Mouse (Mus musculus) kidney, adult 2 months (tissue): Measurements from ENCODE around the gene Slc9a9. TPM values are rescaled to one million over a fixed set of nuclear protein-coding genes. Genes with fewer than 3 reads are reported as not detected.

ENCODE experiments used
- DNase-seq: peaks from one replicate; pipeline ENCODE4 v3.0.0; 2021
- H3K27ac ChIP-seq: fragments of 200-500 bp; 2 replicates; pipeline ENCODE4 v1.5.1; 2012; ENCODE audit warnings: low read depth, low read length, control low read depth, inconsistent platforms; ENCODE audit not compliant: insufficient read depth
- H3K27me3 ChIP-seq: fragments of 200-500 bp; replicated peaks from 2 replicates; pipeline ENCODE4 v1.6.1; 2012; ENCODE audit warnings: mild to moderate bottlenecking, moderate library complexity, low read length, inconsistent platforms; ENCODE audit not compliant: control insufficient read depth, insufficient read depth
- H3K36me3 ChIP-seq: fragments of 200-500 bp; 2 replicates; pipeline ENCODE4 v1.6.1; 2012; ENCODE audit warnings: mild to moderate bottlenecking, moderate library complexity, low read length, inconsistent platforms; ENCODE audit not compliant: control insufficient read depth, insufficient read depth
- H3K4me1 ChIP-seq: fragments of 200-500 bp; 2 replicates; pipeline ENCODE4 v1.6.1; 2011; ENCODE audit warnings: low read length; ENCODE audit not compliant: control insufficient read depth, insufficient read depth
- H3K4me3 ChIP-seq: fragments of 200-500 bp; 2 replicates; pipeline ENCODE4 v1.5.1; 2011; ENCODE audit warnings: mild to moderate bottlenecking, low read depth, low read length, control low read depth; ENCODE audit not compliant: insufficient read depth
- CTCF ChIP-seq: fragments of 200-500 bp; conservative IDR thresholded peaks from 2 replicates; pipeline ENCODE4 v1.5.1; 2011; ENCODE audit warnings: low read depth, mild to moderate bottlenecking, control low read depth, low read length, moderate library complexity, mixed read lengths; ENCODE audit not compliant: insufficient read depth, insufficient read length
- POLR2A ChIP-seq: fragments of 200-500 bp; IDR thresholded peaks from one replicate; pipeline ENCODE4 v1.6.1; 2011; ENCODE audit warnings: low read depth, low read length, control low read depth
- WGBS: fragments of 180-500 bp; shearing (Covaris S2); methylation state at CpG from one replicate; pipeline ENCODE4 v1.1.7; 2018; 5-methylcytosine and 5-hydroxymethylcytosine counted together
- polyA plus RNA-seq: library from polyadenylated mRNA; depleted of rRNA; stranded (reverse); fragments of >200 nt; gene quantifications from 2 replicates; pipeline ENCODE4 v1.2.3, GENCODE M21; 2012

Slc9a9 gene
- polyA plus RNA-seq, 1 experiment: 1.5 TPM

DNA sequence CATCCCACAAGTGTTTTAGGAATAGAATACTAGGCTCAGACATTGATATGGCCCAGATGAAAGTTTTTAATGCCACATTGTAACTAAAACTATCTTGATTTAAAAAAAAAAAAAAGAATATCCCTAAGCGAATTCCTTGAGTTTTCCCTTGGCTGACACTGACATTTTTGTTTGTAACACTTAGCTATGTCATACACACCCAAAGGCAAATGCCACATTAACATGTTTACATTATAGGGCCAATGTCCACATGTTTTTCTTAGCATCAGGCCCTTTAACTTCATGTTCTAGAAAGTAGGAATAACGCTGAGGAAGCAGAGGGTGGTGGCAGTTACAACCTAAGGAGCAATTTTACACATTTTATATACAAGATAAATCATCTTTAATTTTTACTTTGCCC lies 458.1 kb downstream of the Slc9a9 start:
- DNase-seq: no peak
- Histone ChIP-seq H3K36me3 (no peaks in the 10 kb centered on the region), H3K27me3 (no peaks in the 10 kb centered on the region), H3K27ac (no peak overlapping the region), H3K4me3 (no peak overlapping the region), H3K4me1 (no peaks in the 10 kb centered on the region)
- WGBS: 79% methylated on average over 2 of the region's 2 CpGs
- TF ChIP-seq CTCF: no peak
- no peak for TF ChIP-seq POLR2A

GRCm38 (mm10) chr9:95149206-95149729 lies 479.6 kb downstream of the Slc9a9 start:
- Histone ChIP-seq H3K27me3 (no peaks in the 10 kb centered on the region), H3K4me3 (no peak overlapping the region), H3K36me3 (no peaks in the 10 kb centered on the region), H3K27ac (peak overlapping the region; percentile 89), H3K4me1 (0 out of 2 replicates have a peak, but pooled peaks cover 2% of the 10 kb centered on the region)
- 74% methylated on average over 10 of the region's 10 CpGs for WGBS
- TF ChIP-seq POLR2A: no peak
- TF ChIP-seq CTCF: no peak
- peak; percentile 71 for DNase-seq

- WGBS: 38% methylated on average over 3 of the region's 3 CpGs
- H3K4me1 ChIP-seq: 0 out of 2 replicates have a peak, but pooled peaks cover 2% of the 10 kb centered on the region
- no peaks in the 10 kb centered on the region for H3K36me3 ChIP-seq
- no peak overlapping the region for H3K27ac ChIP-seq
- H3K27me3 ChIP-seq: no peaks in the 10 kb centered on the region
- no peak overlapping the region for H3K4me3 ChIP-seq
- no peak for TF ChIP-seq CTCF
- TF ChIP-seq POLR2A: no peak
- peak; percentile 86 for DNase-seq
Measured at GRCm38 (mm10) chr9:95150096-95150495, 480.4 kb downstream of the Slc9a9 start.

GRCm38 (mm10) chr9:95150597-95150996 lies 480.9 kb downstream of the Slc9a9 start:
- no peak for TF ChIP-seq CTCF
- no peak for TF ChIP-seq POLR2A
- H3K27me3 ChIP-seq: no peaks in the 10 kb centered on the region
- 66% methylated on average over 3 of the region's 3 CpGs for WGBS
- no peaks in the 10 kb centered on the region for H3K36me3 ChIP-seq
- peak; percentile 59 for DNase-seq
- 0 out of 2 replicates have a peak, but pooled peaks cover 2% of the 10 kb centered on the region for H3K4me1 ChIP-seq
- no peak overlapping the region for H3K4me3 ChIP-seq
- H3K27ac ChIP-seq: peak overlapping the region; percentile 83

- H3K4me3 ChIP-seq: no peak overlapping the region
- WGBS: 73% methylated on average over 4 of the region's 4 CpGs
- H3K36me3 ChIP-seq: no peaks in the 10 kb centered on the region
- no peaks in the 10 kb centered on the region for H3K27me3 ChIP-seq
- TF ChIP-seq POLR2A (no peak), CTCF (no peak)
- 0 out of 2 replicates have a peak, but pooled peaks cover 2% of the 10 kb centered on the region for H3K4me1 ChIP-seq
- no peak for DNase-seq
- H3K27ac ChIP-seq: peak overlapping the region; percentile 83
Measured at GRCm38 (mm10) chr9:95150998-95151397, 481.3 kb downstream of the Slc9a9 start.

DNA sequence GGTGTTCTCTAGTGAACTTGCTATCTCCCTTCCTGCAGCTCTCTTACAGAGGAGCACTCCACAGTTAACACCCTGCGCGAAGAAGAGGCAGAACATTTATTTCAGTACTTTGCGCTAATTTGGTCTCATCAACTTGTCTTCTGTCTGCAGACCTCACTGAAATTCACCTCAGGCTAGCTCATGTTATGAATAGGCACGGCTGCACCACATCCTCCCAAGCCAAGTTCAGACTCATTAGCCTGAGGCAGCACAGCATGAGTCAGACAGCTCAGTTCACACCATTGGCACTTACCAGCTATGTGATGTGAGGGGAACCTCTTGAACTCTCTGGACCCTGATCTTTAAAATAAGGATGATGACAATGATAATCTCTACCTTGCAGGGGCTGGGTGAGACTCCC lies 482.0 kb downstream of the Slc9a9 start:
- WGBS: 79% methylated on average over 4 of the region's 4 CpGs
- Histone ChIP-seq H3K27me3 (no peaks in the 10 kb centered on the region), H3K4me1 (0 out of 2 replicates have a peak, but pooled peaks cover 2% of the 10 kb centered on the region), H3K4me3 (no peak overlapping the region), H3K27ac (peak overlapping the region; percentile 83; the same call in 1 of the 2 replicates), H3K36me3 (no peaks in the 10 kb centered on the region)
- no peak for DNase-seq
- TF ChIP-seq POLR2A: no peak
- TF ChIP-seq CTCF: no peak

- H3K36me3 ChIP-seq: no peaks in the 10 kb centered on the region
- no peak for TF ChIP-seq POLR2A
- TF ChIP-seq CTCF: no peak
- no peak overlapping the region for H3K27ac ChIP-seq
- H3K4me3 ChIP-seq: no peak overlapping the region
- no peaks in the 10 kb centered on the region for H3K27me3 ChIP-seq
- WGBS: 63% methylated on average over 6 of the region's 6 CpGs
- DNase-seq: no peak
- H3K4me1 ChIP-seq: 0 out of 2 replicates have a peak, but pooled peaks cover 2% of the 10 kb centered on the region
Measured at GRCm38 (mm10) chr9:95153966-95154365, 484.3 kb downstream of the Slc9a9 start.
